Mouse (Mus musculus): ENCODE measurements around the gene Tunar. TPM values are rescaled to one million over a fixed set of nuclear protein-coding genes. Genes with fewer than 3 reads are reported as not detected.

Gene Tunar
- polyA plus RNA-seq, 1 experiment from 2014 or later: 0.36 TPM

GRCm38 (mm10) chr12:105413909-105414308 lies 80.2 kb downstream of the Tunar start:
- no peak overlapping the region for H3K4me3 ChIP-seq
- H3K27me3 ChIP-seq: no peaks in the 10 kb centered on the region
- no peak for ATAC-seq (ENCODE audit: low FRiP score, low read depth)
- no peaks in the 10 kb centered on the region for H3K4me1 ChIP-seq
- 82% methylated on average over 8 of the region's 8 CpGs for WGBS
- no peaks in the 10 kb centered on the region for H3K36me3 ChIP-seq
- no peaks in the 10 kb centered on the region for H3K9me3 ChIP-seq
- H3K4me2 ChIP-seq (replicated peaks): no peak overlapping the region
- no peak overlapping the region for H3K27ac ChIP-seq
- H3K9ac ChIP-seq: no peak overlapping the region

GRCm38 (mm10) chr12:105420476-105420875 lies 86.8 kb downstream of the Tunar start:
- Histone ChIP-seq H3K4me3 (no peak overlapping the region), H3K27ac (no peak overlapping the region), H3K4me1 (no peaks in the 10 kb centered on the region), H3K27me3 (no peaks in the 10 kb centered on the region), H3K9me3 (no peaks in the 10 kb centered on the region), H3K4me2 (replicated peaks) (no peak overlapping the region), H3K36me3 (no peaks in the 10 kb centered on the region), H3K9ac (no peak overlapping the region)
- WGBS: 27% methylated on average over 6 of the region's 6 CpGs
- no peak for ATAC-seq (ENCODE audit: low FRiP score, low read depth)

- H3K9ac ChIP-seq: no peak overlapping the region
- no peak overlapping the region; the same call in 1 of the 2 replicates for H3K27ac ChIP-seq
- WGBS: 71% methylated on average over 7 of the region's 7 CpGs
- H3K27me3 ChIP-seq: 0 out of 2 replicates have a peak, but pooled peaks cover 3% of the 10 kb centered on the region
- no peaks in the 10 kb centered on the region for H3K9me3 ChIP-seq
- no peak overlapping the region for H3K4me2 ChIP-seq (replicated peaks)
- no peak for ATAC-seq (ENCODE audit: low FRiP score, low read depth)
- H3K4me3 ChIP-seq: no peak overlapping the region
- peaks cover 13% of the 10 kb centered on the region; the same call in 1 of the 2 replicates for H3K4me1 ChIP-seq
- no peaks in the 10 kb centered on the region for H3K36me3 ChIP-seq
Measured at GRCm38 (mm10) chr12:105426541-105426940, 92.9 kb downstream of the Tunar start.

GRCm38 (mm10) chr12:105427039-105427757 lies 93.5 kb downstream of the Tunar start:
- ATAC-seq (ENCODE audit: low FRiP score, low read depth): peak; percentile 81; the same call in 1 of the 2 replicates
- H3K9ac ChIP-seq: no peak overlapping the region
- H3K4me2 ChIP-seq (replicated peaks): peak overlapping the region; percentile 37
- H3K4me1 ChIP-seq: peaks cover 13% of the 10 kb centered on the region; the same call in 1 of the 2 replicates
- 0 out of 2 replicates have a peak, but pooled peaks cover 3% of the 10 kb centered on the region for H3K27me3 ChIP-seq
- H3K4me3 ChIP-seq: no peak overlapping the region
- H3K36me3 ChIP-seq: no peaks in the 10 kb centered on the region
- H3K9me3 ChIP-seq: no peaks in the 10 kb centered on the region
- WGBS: 23% methylated on average over 10 of the region's 10 CpGs
- H3K27ac ChIP-seq: no peak overlapping the region; the same call in 1 of the 2 replicates

GRCm38 (mm10) chr12:105431872-105432271 lies 98.2 kb downstream of the Tunar start:
- no peak for ATAC-seq (ENCODE audit: low FRiP score, low read depth)
- 51% methylated on average over 3 of the region's 3 CpGs for WGBS
- H3K36me3 ChIP-seq: no peaks in the 10 kb centered on the region
- H3K4me3 ChIP-seq: no peak overlapping the region
- H3K4me1 ChIP-seq: peaks cover 9% of the 10 kb centered on the region; the same call in 1 of the 2 replicates
- H3K27me3 ChIP-seq: no peaks in the 10 kb centered on the region
- no peak overlapping the region for H3K9ac ChIP-seq
- H3K4me2 ChIP-seq (replicated peaks): no peak overlapping the region
- no peak overlapping the region for H3K27ac ChIP-seq
- no peaks in the 10 kb centered on the region for H3K9me3 ChIP-seq

- no peak for ATAC-seq (ENCODE audit: low FRiP score, low read depth)
- 67% methylated on average over 3 of the region's 3 CpGs for WGBS
Measured at GRCm38 (mm10) chr12:105432807-105433206, 99.1 kb downstream of the Tunar start.

More at GRCm38 (mm10) chr12:105432807-105433206, 99.1 kb downstream of the Tunar start:
- H3K27me3 ChIP-seq: no peaks in the 10 kb centered on the region
- no peaks in the 10 kb centered on the region for H3K4me1 ChIP-seq
- no peak overlapping the region for H3K4me2 ChIP-seq (replicated peaks)
- no peak overlapping the region for H3K4me3 ChIP-seq
- no peaks in the 10 kb centered on the region for H3K9me3 ChIP-seq
- no peak overlapping the region for H3K27ac ChIP-seq
- H3K9ac ChIP-seq: no peak overlapping the region
- no peaks in the 10 kb centered on the region for H3K36me3 ChIP-seq

Other genes starting within 250 kb of the Tunar start
- not detected in 2 replicates for gene Tcl1b2, start 187.9 kb upstream of the Tunar start, polyA plus RNA-seq (2015; fragmentation: Nextera tagmentation; extraction: Ambion mirVana)
- gene Tcl1b1, start 174.2 kb upstream of the Tunar start, polyA plus RNA-seq (2015; fragmentation: Nextera tagmentation; extraction: Ambion mirVana): not detected in 2 replicates
- not detected in 2 replicates for gene Tcl1b5, start 157.5 kb upstream of the Tunar start, polyA plus RNA-seq (2015; fragmentation: Nextera tagmentation; extraction: Ambion mirVana)
- gene Tcl1b3, start 142.8 kb upstream of the Tunar start, polyA plus RNA-seq (2015; fragmentation: Nextera tagmentation; extraction: Ambion mirVana): not detected in 2 replicates
- gene Tcl1b4, start 131.9 kb upstream of the Tunar start, polyA plus RNA-seq (2015; fragmentation: Nextera tagmentation; extraction: Ambion mirVana): not detected in 2 replicates
- 0.13 TPM in 1 of 2 replicates, not detected in the other for gene Tcl1, start 111.1 kb upstream of the Tunar start, polyA plus RNA-seq (2015; fragmentation: Nextera tagmentation; extraction: Ambion mirVana)
- 3.0 and 3.4 TPM in 2 replicates for gene D430019H16Rik, start 120.0 kb downstream of the Tunar start, polyA plus RNA-seq (2015; fragmentation: Nextera tagmentation; extraction: Ambion mirVana)
- 1.8 and 2.1 TPM in 2 replicates for gene Bdkrb2, start 229.4 kb downstream of the Tunar start, polyA plus RNA-seq (2015; fragmentation: Nextera tagmentation; extraction: Ambion mirVana)

Data from limb, embryonic 13.5 days (tissue).